Mouse (Mus musculus): ENCODE data around the gene Ap5b1. TPM values are rescaled to one million over a fixed set of nuclear protein-coding genes. Genes with fewer than 3 reads are reported as not detected.

The Ap5b1 gene
- polyA plus RNA-seq, 1 experiment from 2014 or later: 2.2 TPM

- Histone ChIP-seq H3K4me1 (replicated peaks) (no peaks in the 10 kb centered on the region; the same call in none of the 2 replicates), H3K9ac (no peak overlapping the region), H3K9me3 (replicated peaks) (no peaks in the 10 kb centered on the region), H3K36me3 (no peaks in the 10 kb centered on the region), H3K27me3 (replicated peaks) (peaks cover 89% of the 10 kb centered on the region), H3K4me3 (no peak overlapping the region), H3K27ac (ENCODE audit: poor library complexity, severe bottlenecking) (no peak overlapping the region), H3K4me2 (no peak overlapping the region)
- 74% methylated on average over 14 of the region's 14 CpGs for WGBS
- ATAC-seq (ENCODE audit: insufficient number of reproducible peaks, low FRiP score): no peak
Measured at GRCm38 (mm10) chr19:5554212-5554611, 13.6 kb upstream of the Ap5b1 start.

GRCm38 (mm10) chr19:5558169-5558568 is 9.7 kb upstream of the Ap5b1 start:
- no peak overlapping the region for H3K4me3 ChIP-seq

GRCm38 (mm10) chr19:5558770-5559169 is 9.1 kb upstream of the Ap5b1 start:
- Histone ChIP-seq H3K4me1 (replicated peaks) (peaks cover 17% of the 10 kb centered on the region), H3K27ac (ENCODE audit: poor library complexity, severe bottlenecking) (no peak overlapping the region), H3K4me3 (no peak overlapping the region), H3K9ac (no peak overlapping the region), H3K27me3 (replicated peaks) (peaks cover 97% of the 10 kb centered on the region), H3K9me3 (replicated peaks) (no peaks in the 10 kb centered on the region), H3K4me2 (no peak overlapping the region), H3K36me3 (no peaks in the 10 kb centered on the region)
- no peak for ATAC-seq (ENCODE audit: insufficient number of reproducible peaks, low FRiP score)
- 59% methylated on average over 8 of the region's 8 CpGs for WGBS

More at GRCm38 (mm10) chr19:5558169-5558568, 9.7 kb upstream of the Ap5b1 start:
- WGBS: 52% methylated on average over 7 of the region's 7 CpGs
- Histone ChIP-seq H3K36me3 (no peaks in the 10 kb centered on the region), H3K9me3 (replicated peaks) (no peaks in the 10 kb centered on the region), H3K27ac (ENCODE audit: poor library complexity, severe bottlenecking) (no peak overlapping the region), H3K27me3 (replicated peaks) (peaks cover 97% of the 10 kb centered on the region), H3K4me2 (no peak overlapping the region), H3K9ac (no peak overlapping the region), H3K4me1 (replicated peaks) (peaks cover 17% of the 10 kb centered on the region)
- ATAC-seq (ENCODE audit: insufficient number of reproducible peaks, low FRiP score): no peak

- H3K27ac ChIP-seq (ENCODE audit: poor library complexity, severe bottlenecking): no peak overlapping the region
- no peak overlapping the region for H3K4me2 ChIP-seq
- H3K36me3 ChIP-seq: no peaks in the 10 kb centered on the region
- WGBS: 24% methylated on average over 8 of the region's 8 CpGs
- peaks cover 17% of the 10 kb centered on the region for H3K4me1 ChIP-seq (replicated peaks)
- H3K27me3 ChIP-seq (replicated peaks): peaks cover 97% of the 10 kb centered on the region
- no peak for ATAC-seq (ENCODE audit: insufficient number of reproducible peaks, low FRiP score)
- peak overlapping the region; percentile 48; the same call in 1 of the 2 replicates for H3K4me3 ChIP-seq
- no peaks in the 10 kb centered on the region for H3K9me3 ChIP-seq (replicated peaks)
- no peak overlapping the region for H3K9ac ChIP-seq
Measured at GRCm38 (mm10) chr19:5559229-5559628, 8.6 kb upstream of the Ap5b1 start.

- Histone ChIP-seq H3K36me3 (no peaks in the 10 kb centered on the region), H3K4me1 (replicated peaks) (peaks cover 17% of the 10 kb centered on the region), H3K4me3 (peak overlapping the region; percentile 48), H3K27ac (ENCODE audit: poor library complexity, severe bottlenecking) (no peak overlapping the region), H3K4me2 (peak overlapping the region; percentile 75), H3K9ac (peak overlapping the region; percentile 48; the same call in 1 of the 2 replicates), H3K9me3 (replicated peaks) (no peaks in the 10 kb centered on the region), H3K27me3 (replicated peaks) (peaks cover 97% of the 10 kb centered on the region)
- ATAC-seq (ENCODE audit: insufficient number of reproducible peaks, low FRiP score): no peak
- WGBS: 1% methylated on average over 69 of the region's 69 CpGs
Measured at GRCm38 (mm10) chr19:5559631-5560456, 8.0 kb upstream of the Ap5b1 start.

GRCm38 (mm10) chr19:5560457-5561041 is 7.3 kb upstream of the Ap5b1 start, which contains the start of gene Ovol1:
TSS of gene Ovol1 (minus strand) at chr19:5560646.
- peaks cover 17% of the 10 kb centered on the region for H3K4me1 ChIP-seq (replicated peaks)
- 1% methylated on average over 57 of the region's 57 CpGs for WGBS
- H3K4me3 ChIP-seq: peak within 1 kb of the TSS; percentile 48
- peak within 1 kb of the TSS; percentile 48; the same call in 1 of the 2 replicates for H3K9ac ChIP-seq
- peaks cover 98% of the 10 kb centered on the region for H3K27me3 ChIP-seq (replicated peaks)
- no peaks in the 10 kb centered on the region for H3K9me3 ChIP-seq (replicated peaks)
- H3K27ac ChIP-seq (ENCODE audit: poor library complexity, severe bottlenecking): no peak within 1 kb of the TSS
- ATAC-seq (ENCODE audit: insufficient number of reproducible peaks, low FRiP score): no peak; the same call in 1 of the 2 replicates
- no peaks in the 10 kb centered on the region for H3K36me3 ChIP-seq
- peak within 1 kb of the TSS; percentile 75 for H3K4me2 ChIP-seq

GRCm38 (mm10) chr19:5561252-5561790 is 6.5 kb upstream of the Ap5b1 start:
- Histone ChIP-seq H3K4me1 (replicated peaks) (peaks cover 17% of the 10 kb centered on the region), H3K9me3 (replicated peaks) (no peaks in the 10 kb centered on the region), H3K9ac (no peak overlapping the region), H3K27me3 (replicated peaks) (peaks cover 98% of the 10 kb centered on the region), H3K27ac (ENCODE audit: poor library complexity, severe bottlenecking) (no peak overlapping the region), H3K36me3 (no peaks in the 10 kb centered on the region), H3K4me3 (peak overlapping the region; percentile 48), H3K4me2 (peak overlapping the region; percentile 75)
- 16% methylated on average over 10 of the region's 10 CpGs for WGBS
- ATAC-seq (ENCODE audit: insufficient number of reproducible peaks, low FRiP score): no peak

- no peak overlapping the region for H3K4me2 ChIP-seq
- no peaks in the 10 kb centered on the region for H3K36me3 ChIP-seq
- no peak overlapping the region for H3K4me3 ChIP-seq
- H3K9ac ChIP-seq: no peak overlapping the region
- H3K4me1 ChIP-seq (replicated peaks): peaks cover 23% of the 10 kb centered on the region
- H3K27me3 ChIP-seq (replicated peaks): peaks cover 97% of the 10 kb centered on the region
- no peak for ATAC-seq (ENCODE audit: insufficient number of reproducible peaks, low FRiP score)
- WGBS: 54% methylated on average over 3 of the region's 3 CpGs
- H3K27ac ChIP-seq (ENCODE audit: poor library complexity, severe bottlenecking): no peak overlapping the region
- H3K9me3 ChIP-seq (replicated peaks): no peaks in the 10 kb centered on the region
Measured at GRCm38 (mm10) chr19:5561886-5562285, 5.9 kb upstream of the Ap5b1 start.

GRCm38 (mm10) chr19:5562776-5563175 is 5.0 kb upstream of the Ap5b1 start:
- peaks cover 89% of the 10 kb centered on the region for H3K27me3 ChIP-seq (replicated peaks)
- WGBS: 83% methylated on average over 10 of the region's 10 CpGs
- no peak overlapping the region for H3K4me3 ChIP-seq
- no peaks in the 10 kb centered on the region for H3K9me3 ChIP-seq (replicated peaks)
- H3K27ac ChIP-seq (ENCODE audit: poor library complexity, severe bottlenecking): no peak overlapping the region
- H3K36me3 ChIP-seq: no peaks in the 10 kb centered on the region
- H3K4me2 ChIP-seq: no peak overlapping the region
- no peak overlapping the region for H3K9ac ChIP-seq
- ATAC-seq (ENCODE audit: insufficient number of reproducible peaks, low FRiP score): no peak
- H3K4me1 ChIP-seq (replicated peaks): peaks cover 25% of the 10 kb centered on the region

- Histone ChIP-seq H3K9ac (no peak overlapping the region), H3K27me3 (replicated peaks) (peaks cover 74% of the 10 kb centered on the region), H3K4me3 (no peak overlapping the region), H3K27ac (ENCODE audit: poor library complexity, severe bottlenecking) (no peak overlapping the region), H3K36me3 (peaks cover 16% of the 10 kb centered on the region; the same call in 1 of the 2 replicates), H3K4me1 (replicated peaks) (peaks cover 17% of the 10 kb centered on the region), H3K9me3 (replicated peaks) (no peaks in the 10 kb centered on the region), H3K4me2 (peak overlapping the region; percentile 88; the same call in 1 of the 2 replicates)
- no peak for ATAC-seq (ENCODE audit: insufficient number of reproducible peaks, low FRiP score)
- 59% methylated on average over 5 of the region's 5 CpGs for WGBS
Measured at GRCm38 (mm10) chr19:5566316-5566715, 1.5 kb upstream of the Ap5b1 start.

- Histone ChIP-seq H3K27ac (ENCODE audit: poor library complexity, severe bottlenecking) (peak overlapping the region; percentile 86; the same call in 1 of the 2 replicates), H3K9me3 (replicated peaks) (no peaks in the 10 kb centered on the region), H3K9ac (peak overlapping the region; percentile 82), H3K36me3 (peaks cover 19% of the 10 kb centered on the region; the same call in 1 of the 2 replicates), H3K4me3 (peak overlapping the region; percentile 67), H3K27me3 (replicated peaks) (peaks cover 66% of the 10 kb centered on the region), H3K4me2 (peak overlapping the region; percentile 88), H3K4me1 (replicated peaks) (peaks cover 17% of the 10 kb centered on the region)
- 2% methylated on average over 26 of the region's 26 CpGs for WGBS
- ATAC-seq (ENCODE audit: insufficient number of reproducible peaks, low FRiP score): peak; percentile 47
Measured at GRCm38 (mm10) chr19:5567180-5567533, 668 bp upstream of the Ap5b1 start.

Measured in heart, embryonic 12.5 days (tissue).